Mouse (Mus musculus): ENCODE data around the gene Tstd2.

GRCm38 (mm10) chr4:46129311-46130004, 9.0 kb downstream of the Tstd2 start:
- TF ChIP-seq CTCF (IDR thresholded peaks at IDR 0.05; ENCODE audit: low read depth) = no peak
- no peak for TF ChIP-seq EP300 (optimal IDR thresholded peaks at IDR 0.05)
